Mouse (Mus musculus) ovary, postnatal 14 days (tissue): Measurements from ENCODE around the gene Plekhj1.

Experiments
- DNase-seq: peaks from one replicate; pipeline ENCODE4 v3.0.0; 2022; ENCODE audit warnings: low spot score

The Plekhj1 gene

GRCm38 (mm10) chr10:80748609-80749008 lies 49.8 kb downstream of the Plekhj1 start:
- DNase-seq, result peak; percentile 72

GRCm38 (mm10) chr10:80747410-80747809 lies 51.0 kb downstream of the Plekhj1 start:
- DNase-seq, result peak; percentile 64
